Mouse (Mus musculus): ENCODE data around the gene Sik3. TPM values are rescaled to one million over a fixed set of nuclear protein-coding genes. Genes with fewer than 3 reads are reported as not detected.

Gene Sik3
- polyA plus RNA-seq, 1 experiment from 2014 or later = 13.4 TPM

GRCm38 (mm10) chr9:46026058-46026849 lies 13.6 kb downstream of the Sik3 start:
- H3K27ac ChIP-seq (replicated peaks; ENCODE audit: low read depth, low read length) = no peak overlapping the region
- H3K36me3 ChIP-seq (ENCODE audit: control insufficient read depth, insufficient read depth, low read length) = no peaks in the 10 kb centered on the region
- no peaks in the 10 kb centered on the region for H3K27me3 ChIP-seq (replicated peaks; ENCODE audit: control insufficient read depth, insufficient read depth, low read length)
- no peak overlapping the region for H3K4me2 ChIP-seq (ENCODE audit: low read depth, low read length)
- ATAC-seq (ENCODE audit: low read depth) (no peak), DNase-seq (ENCODE audit: low spot score) (no peak)
- peaks cover 16% of the 10 kb centered on the region for H3K4me1 ChIP-seq (ENCODE audit: control insufficient read depth, insufficient read depth, low read length)
- no peak overlapping the region for H3K9ac ChIP-seq (ENCODE audit: low read depth, low read length)
- no peaks in the 10 kb centered on the region for H3K9me3 ChIP-seq (ENCODE audit: control insufficient read depth, low read length)
- WGBS = 86% methylated on average over 9 of the region's 9 CpGs
- H3K4me3 ChIP-seq (ENCODE audit: low read depth, low read length) = no peak overlapping the region

- H3K36me3 ChIP-seq (ENCODE audit: control insufficient read depth, insufficient read depth, low read length) = no peaks in the 10 kb centered on the region
- no peak overlapping the region for H3K9ac ChIP-seq (ENCODE audit: low read depth, low read length)
- DNase-seq (ENCODE audit: low spot score) (no peak), ATAC-seq (ENCODE audit: low read depth) (no peak)
- H3K9me3 ChIP-seq (ENCODE audit: control insufficient read depth, low read length) = no peaks in the 10 kb centered on the region
- 56% methylated on average over 8 of the region's 8 CpGs for WGBS
- H3K27ac ChIP-seq (replicated peaks; ENCODE audit: low read depth, low read length) = no peak overlapping the region
- peaks cover 33% of the 10 kb centered on the region for H3K4me1 ChIP-seq (ENCODE audit: control insufficient read depth, insufficient read depth, low read length)
- no peak overlapping the region for H3K4me2 ChIP-seq (ENCODE audit: low read depth, low read length)
- H3K4me3 ChIP-seq (ENCODE audit: low read depth, low read length) = no peak overlapping the region
- H3K27me3 ChIP-seq (replicated peaks; ENCODE audit: control insufficient read depth, insufficient read depth, low read length) = no peaks in the 10 kb centered on the region
These were observed 15.4 kb downstream of the Sik3 start for GRCm38 (mm10) chr9:46027994-46028393.

DNA sequence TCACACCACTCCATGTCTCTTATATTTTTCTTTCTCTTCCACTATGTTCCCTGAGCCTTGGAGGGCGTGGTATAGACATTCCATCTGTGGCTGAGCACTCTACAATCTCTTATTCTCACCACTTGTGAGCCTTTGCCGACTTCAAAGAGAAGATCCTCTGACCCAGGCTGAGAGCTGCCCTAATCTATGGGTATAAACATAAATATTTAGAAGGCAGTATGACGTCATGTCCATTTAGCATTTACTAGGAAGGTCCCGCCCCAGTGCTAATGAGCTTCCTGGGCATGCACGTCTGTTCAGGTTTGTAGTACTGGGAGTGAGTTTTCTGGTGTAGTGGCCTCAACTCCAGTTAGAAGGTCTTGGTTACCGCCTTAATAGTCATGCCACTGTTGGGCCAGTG lies 16.9 kb downstream of the Sik3 start:
- WGBS = 70% methylated on average over 6 of the region's 6 CpGs
- DNase-seq (ENCODE audit: low spot score) = no peak
- Histone ChIP-seq H3K27me3 (replicated peaks; ENCODE audit: control insufficient read depth, insufficient read depth, low read length) (no peaks in the 10 kb centered on the region), H3K36me3 (ENCODE audit: control insufficient read depth, insufficient read depth, low read length) (no peaks in the 10 kb centered on the region), H3K27ac (replicated peaks; ENCODE audit: low read depth, low read length) (no peak overlapping the region), H3K9me3 (ENCODE audit: control insufficient read depth, low read length) (no peaks in the 10 kb centered on the region), H3K4me3 (ENCODE audit: low read depth, low read length) (no peak overlapping the region), H3K4me2 (ENCODE audit: low read depth, low read length) (no peak overlapping the region), H3K4me1 (ENCODE audit: control insufficient read depth, insufficient read depth, low read length) (peaks cover 36% of the 10 kb centered on the region), H3K9ac (ENCODE audit: low read depth, low read length) (no peak overlapping the region)
- no peak for ATAC-seq (ENCODE audit: low read depth)

- Histone ChIP-seq H3K27me3 (replicated peaks; ENCODE audit: control insufficient read depth, insufficient read depth, low read length) (no peaks in the 10 kb centered on the region), H3K9ac (ENCODE audit: low read depth, low read length) (no peak overlapping the region), H3K4me2 (ENCODE audit: low read depth, low read length) (no peak overlapping the region), H3K27ac (replicated peaks; ENCODE audit: low read depth, low read length) (no peak overlapping the region), H3K9me3 (ENCODE audit: control insufficient read depth, low read length) (no peaks in the 10 kb centered on the region), H3K4me3 (ENCODE audit: low read depth, low read length) (no peak overlapping the region), H3K36me3 (ENCODE audit: control insufficient read depth, insufficient read depth, low read length) (no peaks in the 10 kb centered on the region), H3K4me1 (ENCODE audit: control insufficient read depth, insufficient read depth, low read length) (peaks cover 43% of the 10 kb centered on the region)
- DNase-seq (ENCODE audit: low spot score) (no peak), ATAC-seq (ENCODE audit: low read depth) (no peak)
- WGBS = 77% methylated on average over 5 of the region's 5 CpGs
These were observed 17.6 kb downstream of the Sik3 start for GRCm38 (mm10) chr9:46030184-46030583.

DNA sequence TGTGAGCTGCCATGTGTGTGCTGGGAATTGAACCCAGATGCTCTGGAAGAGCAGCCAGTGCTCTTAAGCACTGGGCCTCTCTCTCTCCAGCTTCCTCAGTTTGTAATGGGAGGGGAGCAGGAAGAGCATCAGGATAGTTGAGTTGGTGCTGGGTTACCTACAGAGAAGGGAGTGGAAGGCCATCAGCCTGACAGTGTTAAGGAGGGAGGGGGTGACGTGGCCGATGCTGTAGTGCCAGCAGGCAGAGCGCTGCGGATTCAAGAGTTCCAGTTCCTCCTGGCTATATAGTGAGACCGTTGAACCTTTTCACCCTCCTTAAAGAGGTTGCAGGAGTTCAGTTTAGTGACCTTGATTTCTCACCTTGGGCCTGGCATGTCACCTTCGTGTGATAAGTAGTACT lies 18.3 kb downstream of the Sik3 start:
- Histone ChIP-seq H3K36me3 (ENCODE audit: control insufficient read depth, insufficient read depth, low read length) (no peaks in the 10 kb centered on the region), H3K27ac (replicated peaks; ENCODE audit: low read depth, low read length) (no peak overlapping the region; the same call in 1 of the 2 replicates), H3K4me1 (ENCODE audit: control insufficient read depth, insufficient read depth, low read length) (peaks cover 49% of the 10 kb centered on the region), H3K9ac (ENCODE audit: low read depth, low read length) (no peak overlapping the region), H3K4me2 (ENCODE audit: low read depth, low read length) (no peak overlapping the region), H3K4me3 (ENCODE audit: low read depth, low read length) (no peak overlapping the region), H3K9me3 (ENCODE audit: control insufficient read depth, low read length) (no peaks in the 10 kb centered on the region), H3K27me3 (replicated peaks; ENCODE audit: control insufficient read depth, insufficient read depth, low read length) (no peaks in the 10 kb centered on the region)
- ATAC-seq (ENCODE audit: low read depth) (no peak), DNase-seq (ENCODE audit: low spot score) (no peak)
- WGBS = 65% methylated on average over 6 of the region's 6 CpGs

- 59% methylated on average over 6 of the region's 6 CpGs for WGBS
- Histone ChIP-seq H3K4me2 (ENCODE audit: low read depth, low read length) (no peak overlapping the region), H3K27me3 (replicated peaks; ENCODE audit: control insufficient read depth, insufficient read depth, low read length) (no peaks in the 10 kb centered on the region), H3K36me3 (ENCODE audit: control insufficient read depth, insufficient read depth, low read length) (no peaks in the 10 kb centered on the region), H3K4me3 (ENCODE audit: low read depth, low read length) (no peak overlapping the region), H3K27ac (replicated peaks; ENCODE audit: low read depth, low read length) (peak overlapping the region; percentile 52; the same call in 1 of the 2 replicates), H3K9me3 (ENCODE audit: control insufficient read depth, low read length) (no peaks in the 10 kb centered on the region), H3K4me1 (ENCODE audit: control insufficient read depth, insufficient read depth, low read length) (peaks cover 49% of the 10 kb centered on the region), H3K9ac (ENCODE audit: low read depth, low read length) (no peak overlapping the region)
- ATAC-seq (ENCODE audit: low read depth) (no peak), DNase-seq (ENCODE audit: low spot score) (peak; percentile 66)
These were observed 19.6 kb downstream of the Sik3 start for GRCm38 (mm10) chr9:46032190-46032589.

GRCm38 (mm10) chr9:46033058-46033457 lies 20.4 kb downstream of the Sik3 start:
- no peaks in the 10 kb centered on the region for H3K36me3 ChIP-seq (ENCODE audit: control insufficient read depth, insufficient read depth, low read length)
- no peak overlapping the region for H3K4me3 ChIP-seq (ENCODE audit: low read depth, low read length)
- DNase-seq (ENCODE audit: low spot score) (no peak), ATAC-seq (ENCODE audit: low read depth) (no peak)
- no peaks in the 10 kb centered on the region for H3K9me3 ChIP-seq (ENCODE audit: control insufficient read depth, low read length)
- H3K4me2 ChIP-seq (ENCODE audit: low read depth, low read length) = no peak overlapping the region
- peaks cover 49% of the 10 kb centered on the region for H3K4me1 ChIP-seq (ENCODE audit: control insufficient read depth, insufficient read depth, low read length)
- H3K27me3 ChIP-seq (replicated peaks; ENCODE audit: control insufficient read depth, insufficient read depth, low read length) = no peaks in the 10 kb centered on the region
- H3K9ac ChIP-seq (ENCODE audit: low read depth, low read length) = no peak overlapping the region
- WGBS = 57% methylated on average over 1 of the region's 1 CpGs
- 0 out of 2 replicates have a peak overlapping the region, but pooled peaks have one; percentile 15 for H3K27ac ChIP-seq (replicated peaks; ENCODE audit: low read depth, low read length)

GRCm38 (mm10) chr9:46033862-46034261 lies 21.2 kb downstream of the Sik3 start:
- H3K27ac ChIP-seq (replicated peaks; ENCODE audit: low read depth, low read length) = no peak overlapping the region
- H3K9me3 ChIP-seq (ENCODE audit: control insufficient read depth, low read length) = no peaks in the 10 kb centered on the region
- H3K4me1 ChIP-seq (ENCODE audit: control insufficient read depth, insufficient read depth, low read length) = peaks cover 49% of the 10 kb centered on the region
- DNase-seq (ENCODE audit: low spot score) (no peak), ATAC-seq (ENCODE audit: low read depth) (no peak)
- H3K9ac ChIP-seq (ENCODE audit: low read depth, low read length) = no peak overlapping the region
- no peak overlapping the region for H3K4me2 ChIP-seq (ENCODE audit: low read depth, low read length)
- no peak overlapping the region for H3K4me3 ChIP-seq (ENCODE audit: low read depth, low read length)
- no peaks in the 10 kb centered on the region for H3K27me3 ChIP-seq (replicated peaks; ENCODE audit: control insufficient read depth, insufficient read depth, low read length)
- no peaks in the 10 kb centered on the region for H3K36me3 ChIP-seq (ENCODE audit: control insufficient read depth, insufficient read depth, low read length)
- 76% methylated on average over 3 of the region's 3 CpGs for WGBS

Data from embryonic facial prominence, embryonic 14.5 days (tissue).